Mouse (Mus musculus) liver, embryonic 14.5 days (tissue): ENCODE measurements around the gene Pdk4.

Source experiments
- CTCF ChIP-seq: IDR thresholded peaks from 2 replicates; pipeline ENCODE4 v1.5.1; 2016; ENCODE audit warnings: antibody characterized with exemption, low read depth, control low read depth
- EP300 ChIP-seq: IDR thresholded peaks from 2 replicates; pipeline ENCODE4 v1.6.1; 2016; ENCODE audit warnings: antibody characterized with exemption, low read depth

- TF ChIP-seq CTCF (no peak), EP300 (no peak)
Observed at GRCm38 (mm10) chr6:5496854-5497235, 736 bp upstream of the Pdk4 start.
